Mouse (Mus musculus): ENCODE results near the gene Ncmap. TPM values are rescaled to one million over a fixed set of nuclear protein-coding genes. Genes with fewer than 3 reads are reported as not detected.
A peak's percentile ranks its signal among the peaks of the same experiment; 100 is the strongest.

Gene Ncmap
- polyA plus RNA-seq (2016; fragmentation: Nextera tagmentation; extraction: Ambion mirVana): 0.30 and 0.35 TPM in 2 replicates

GRCm38 (mm10) chr4:135397991-135398390 lies at the start of gene Ncmap:
Gene Ncmap (minus strand): TSS chr4:135398227.
- Histone ChIP-seq H3K4me3 (peak within 1 kb of the TSS; percentile 56), H3K4me1 (replicated peaks) (peaks cover 15% of the 10 kb centered on the region), H3K27ac (peak within 1 kb of the TSS; percentile 40; the same call in 1 of the 2 replicates), H3K36me3 (no peaks in the 10 kb centered on the region), H3K27me3 (ENCODE audit: insufficient read depth, poor library complexity, severe bottlenecking) (peaks cover 60% of the 10 kb centered on the region), H3K9me3 (no peaks in the 10 kb centered on the region)
- DNase-seq (ENCODE audit: low spot score): no peak
- under 1% methylated on average over 29 of the region's 29 CpGs for WGBS

- Histone ChIP-seq H3K4me1 (replicated peaks) (peaks cover 11% of the 10 kb centered on the region), H3K27me3 (ENCODE audit: insufficient read depth, poor library complexity, severe bottlenecking) (no peaks in the 10 kb centered on the region), H3K36me3 (no peaks in the 10 kb centered on the region), H3K9me3 (no peaks in the 10 kb centered on the region), H3K4me3 (no peak overlapping the region), H3K27ac (no peak overlapping the region)
- 79% methylated on average over 5 of the region's 5 CpGs for WGBS
- no peak for DNase-seq (ENCODE audit: low spot score)
Observed at GRCm38 (mm10) chr4:135442473-135442872, 44.4 kb upstream of the Ncmap start.

- peaks cover 7% of the 10 kb centered on the region; the same call in 1 of the 2 replicates for H3K27me3 ChIP-seq (ENCODE audit: insufficient read depth, poor library complexity, severe bottlenecking)
- no peaks in the 10 kb centered on the region for H3K36me3 ChIP-seq
- no peaks in the 10 kb centered on the region for H3K9me3 ChIP-seq
- no peak overlapping the region for H3K4me3 ChIP-seq
- WGBS: 68% methylated on average over 9 of the region's 9 CpGs
- peaks cover 26% of the 10 kb centered on the region for H3K4me1 ChIP-seq (replicated peaks)
- DNase-seq (ENCODE audit: low spot score): peak; percentile 47
- peak overlapping the region; percentile 82 for H3K27ac ChIP-seq
Observed at GRCm38 (mm10) chr4:135439904-135440522, 42.0 kb upstream of the Ncmap start.

- WGBS: 6% methylated on average over 15 of the region's 15 CpGs
- peak; percentile 78 for DNase-seq (ENCODE audit: low spot score)
- Histone ChIP-seq H3K9me3 (no peaks in the 10 kb centered on the region), H3K27me3 (ENCODE audit: insufficient read depth, poor library complexity, severe bottlenecking) (peaks cover 7% of the 10 kb centered on the region; the same call in 1 of the 2 replicates), H3K4me1 (replicated peaks) (peaks cover 30% of the 10 kb centered on the region), H3K36me3 (no peaks in the 10 kb centered on the region), H3K4me3 (peak overlapping the region; percentile 34), H3K27ac (peak overlapping the region; percentile 82)
Observed at GRCm38 (mm10) chr4:135439188-135439647, 41.2 kb upstream of the Ncmap start.

- Histone ChIP-seq H3K9me3 (no peaks in the 10 kb centered on the region), H3K27me3 (ENCODE audit: insufficient read depth, poor library complexity, severe bottlenecking) (peaks cover 10% of the 10 kb centered on the region), H3K36me3 (no peaks in the 10 kb centered on the region), H3K4me3 (no peak overlapping the region), H3K4me1 (replicated peaks) (peaks cover 40% of the 10 kb centered on the region), H3K27ac (no peak overlapping the region)
- no peak for DNase-seq (ENCODE audit: low spot score)
Observed at GRCm38 (mm10) chr4:135437924-135438323, 39.9 kb upstream of the Ncmap start.

GRCm38 (mm10) chr4:135436291-135436690 lies 38.3 kb upstream of the Ncmap start:
- H3K4me3 ChIP-seq: no peak overlapping the region
- H3K27ac ChIP-seq: no peak overlapping the region
- whole genome bisulfite sequencing: 60% methylated on average over 13 of the region's 13 CpGs
- H3K4me1 ChIP-seq (replicated peaks): peaks cover 40% of the 10 kb centered on the region
- H3K9me3 ChIP-seq: no peaks in the 10 kb centered on the region
- no peaks in the 10 kb centered on the region for H3K36me3 ChIP-seq
- DNase-seq (ENCODE audit: low spot score): peak; percentile 18
- peaks cover 14% of the 10 kb centered on the region for H3K27me3 ChIP-seq (ENCODE audit: insufficient read depth, poor library complexity, severe bottlenecking)

- Histone ChIP-seq H3K27ac (peak overlapping the region; percentile 93), H3K4me1 (replicated peaks) (peaks cover 35% of the 10 kb centered on the region), H3K36me3 (no peaks in the 10 kb centered on the region), H3K27me3 (ENCODE audit: insufficient read depth, poor library complexity, severe bottlenecking) (peaks cover 14% of the 10 kb centered on the region), H3K9me3 (no peaks in the 10 kb centered on the region), H3K4me3 (peak overlapping the region; percentile 78)
- peak; percentile 5 for DNase-seq (ENCODE audit: low spot score)
- 34% methylated on average over 11 of the region's 11 CpGs for WGBS
Observed at GRCm38 (mm10) chr4:135434395-135434789, 36.4 kb upstream of the Ncmap start.

GRCm38 (mm10) chr4:135433443-135434394 lies 35.7 kb upstream of the Ncmap start, which contains the start of gene Rcan3:
Gene Rcan3 (minus strand): TSS chr4:135433853.
- H3K27me3 ChIP-seq (ENCODE audit: insufficient read depth, poor library complexity, severe bottlenecking): peaks cover 14% of the 10 kb centered on the region
- H3K4me1 ChIP-seq (replicated peaks): peaks cover 29% of the 10 kb centered on the region
- DNase-seq (ENCODE audit: low spot score): peak; percentile 91
- peak within 1 kb of the TSS; percentile 93 for H3K27ac ChIP-seq
- H3K36me3 ChIP-seq: no peaks in the 10 kb centered on the region
- peak within 1 kb of the TSS; percentile 78 for H3K4me3 ChIP-seq
- no peaks in the 10 kb centered on the region for H3K9me3 ChIP-seq
- under 1% methylated on average over 72 of the region's 79 CpGs for WGBS

GRCm38 (mm10) chr4:135433086-135433442 lies 35.0 kb upstream of the Ncmap start:
- peaks cover 14% of the 10 kb centered on the region for H3K27me3 ChIP-seq (ENCODE audit: insufficient read depth, poor library complexity, severe bottlenecking)
- H3K27ac ChIP-seq: peak overlapping the region; percentile 93
- no peaks in the 10 kb centered on the region for H3K9me3 ChIP-seq
- WGBS: 6% methylated on average over 10 of the region's 10 CpGs
- no peak for DNase-seq (ENCODE audit: low spot score)
- peaks cover 29% of the 10 kb centered on the region for H3K4me1 ChIP-seq (replicated peaks)
- H3K36me3 ChIP-seq: no peaks in the 10 kb centered on the region
- peak overlapping the region; percentile 78 for H3K4me3 ChIP-seq

GRCm38 (mm10) chr4:135429990-135430760 lies 32.1 kb upstream of the Ncmap start:
- H3K9me3 ChIP-seq: no peaks in the 10 kb centered on the region
- H3K27me3 ChIP-seq (ENCODE audit: insufficient read depth, poor library complexity, severe bottlenecking): peaks cover 7% of the 10 kb centered on the region; the same call in 1 of the 2 replicates
- H3K4me3 ChIP-seq: no peak overlapping the region
- H3K27ac ChIP-seq: no peak overlapping the region
- 79% methylated on average over 8 of the region's 8 CpGs for WGBS
- peaks cover 15% of the 10 kb centered on the region for H3K4me1 ChIP-seq (replicated peaks)
- no peaks in the 10 kb centered on the region for H3K36me3 ChIP-seq
- DNase-seq (ENCODE audit: low spot score): no peak

GRCm38 (mm10) chr4:135429383-135429782 lies 31.4 kb upstream of the Ncmap start:
- peaks cover 7% of the 10 kb centered on the region; the same call in 1 of the 2 replicates for H3K27me3 ChIP-seq (ENCODE audit: insufficient read depth, poor library complexity, severe bottlenecking)
- DNase-seq (ENCODE audit: low spot score): no peak
- H3K4me1 ChIP-seq (replicated peaks): peaks cover 12% of the 10 kb centered on the region
- 0 out of 2 replicates have a peak, but pooled peaks cover 4% of the 10 kb centered on the region for H3K36me3 ChIP-seq
- no peaks in the 10 kb centered on the region for H3K9me3 ChIP-seq
- WGBS: 87% methylated on average over 4 of the region's 4 CpGs
- no peak overlapping the region for H3K27ac ChIP-seq
- no peak overlapping the region for H3K4me3 ChIP-seq

- no peak overlapping the region for H3K27ac ChIP-seq
- H3K9me3 ChIP-seq: no peaks in the 10 kb centered on the region
- no peak for DNase-seq (ENCODE audit: low spot score)
- 89% methylated on average over 7 of the region's 7 CpGs for WGBS
- H3K4me3 ChIP-seq: no peak overlapping the region
- H3K4me1 ChIP-seq (replicated peaks): no peaks in the 10 kb centered on the region
- H3K36me3 ChIP-seq: peaks cover 19% of the 10 kb centered on the region; the same call in 1 of the 2 replicates
- H3K27me3 ChIP-seq (ENCODE audit: insufficient read depth, poor library complexity, severe bottlenecking): no peaks in the 10 kb centered on the region
Observed at GRCm38 (mm10) chr4:135426587-135426986, 28.6 kb upstream of the Ncmap start.

Data from hindbrain, embryonic 10.5 days (tissue).